Mouse (Mus musculus) 416B (cell line): ENCODE results near the gene Sh3bgrl2.
A peak's percentile ranks its signal among the peaks of the same experiment; 100 is the strongest.

ENCODE experiments used
- DNase-seq: peaks from one replicate; pipeline ENCODE4 v3.0.0; 2011; ENCODE audit warnings: low read depth

The Sh3bgrl2 gene

GRCm38 (mm10) chr9:83591848-83592456 is 43.8 kb downstream of the Sh3bgrl2 start:
- no peak for DNase-seq

DNA sequence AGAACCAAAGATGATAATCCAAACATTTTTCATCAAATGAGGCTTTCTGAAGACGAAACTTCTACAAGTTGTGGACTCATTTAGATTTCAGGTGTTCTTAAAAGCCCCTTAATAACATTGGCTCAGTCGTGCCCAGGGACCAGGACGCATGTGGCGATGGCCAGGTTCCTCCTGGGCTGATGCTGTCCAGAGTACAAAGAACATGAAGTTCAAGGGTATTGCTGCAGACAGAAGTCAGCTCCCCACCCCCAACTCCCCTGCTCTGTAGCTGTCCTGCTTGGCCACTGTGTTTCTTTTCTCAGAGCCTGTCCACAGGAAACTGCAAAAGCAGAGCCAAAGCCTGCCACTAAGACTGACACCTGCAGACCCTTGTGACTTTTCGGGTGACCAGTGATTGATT is 45.7 kb downstream of the Sh3bgrl2 start:
- DNase-seq: no peak

DNA sequence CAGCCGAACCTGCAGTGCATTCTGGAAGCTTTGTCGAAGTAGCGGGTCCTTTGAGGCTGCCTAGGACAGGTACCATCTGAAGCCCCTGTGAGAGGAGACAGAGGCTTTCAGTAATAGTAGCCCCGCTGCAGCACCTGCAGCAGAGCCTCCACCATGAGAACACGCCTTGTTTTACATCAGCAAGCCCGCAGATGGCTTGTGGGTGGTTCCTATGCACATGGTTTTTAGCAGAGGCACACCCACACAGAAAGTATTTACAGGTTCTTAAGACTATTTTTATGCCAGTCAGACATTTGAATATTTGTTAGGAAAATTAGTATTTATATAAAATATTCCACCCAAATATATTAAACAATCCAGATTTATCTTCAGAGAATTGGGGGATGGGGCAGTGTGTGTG is 48.0 kb downstream of the Sh3bgrl2 start:
- DNase-seq: no peak

DNA sequence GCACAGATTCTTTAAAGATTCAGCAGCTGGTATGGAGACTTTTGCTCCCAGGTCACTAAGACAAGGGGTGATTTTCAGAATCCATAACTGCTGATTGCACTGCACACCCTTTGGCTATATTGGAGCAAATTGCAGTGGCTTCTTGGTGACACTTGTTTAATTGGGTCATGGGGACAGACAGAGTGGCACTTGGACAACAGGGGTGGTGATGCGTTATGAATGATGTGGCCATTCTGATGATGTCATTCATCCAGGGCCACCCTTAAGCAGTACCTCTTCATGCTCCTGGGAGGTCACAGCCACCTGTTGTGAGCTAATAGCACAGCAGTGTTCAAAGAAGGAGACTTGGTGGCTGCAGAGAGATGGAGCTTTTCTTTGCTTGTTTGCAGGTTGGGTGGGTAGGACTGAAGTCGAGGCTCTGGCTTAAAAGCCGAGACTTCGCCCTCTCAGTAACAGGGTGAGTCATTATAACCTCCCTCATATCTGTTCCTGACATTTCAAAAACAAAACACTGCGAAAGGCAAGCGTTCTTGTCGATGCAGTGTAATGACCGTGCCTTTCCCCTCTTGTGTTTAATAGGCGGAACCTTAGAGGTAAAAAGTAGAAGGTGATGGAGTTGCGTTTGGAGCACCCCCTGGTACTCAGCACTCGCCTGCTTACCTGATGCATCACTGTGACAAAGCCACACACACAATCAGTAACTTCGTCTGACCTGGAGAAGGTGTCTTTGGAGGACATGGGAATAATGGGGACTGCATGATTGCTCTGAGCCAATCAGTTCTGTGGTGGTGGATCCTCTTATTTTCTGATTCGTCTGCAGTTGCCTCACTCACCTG is 48.7 kb downstream of the Sh3bgrl2 start:
- no peak for DNase-seq

GRCm38 (mm10) chr9:83598047-83598446 is 49.9 kb downstream of the Sh3bgrl2 start:
- no peak for DNase-seq

GRCm38 (mm10) chr9:83599505-83599904 is 51.4 kb downstream of the Sh3bgrl2 start:
- no peak for DNase-seq

DNA sequence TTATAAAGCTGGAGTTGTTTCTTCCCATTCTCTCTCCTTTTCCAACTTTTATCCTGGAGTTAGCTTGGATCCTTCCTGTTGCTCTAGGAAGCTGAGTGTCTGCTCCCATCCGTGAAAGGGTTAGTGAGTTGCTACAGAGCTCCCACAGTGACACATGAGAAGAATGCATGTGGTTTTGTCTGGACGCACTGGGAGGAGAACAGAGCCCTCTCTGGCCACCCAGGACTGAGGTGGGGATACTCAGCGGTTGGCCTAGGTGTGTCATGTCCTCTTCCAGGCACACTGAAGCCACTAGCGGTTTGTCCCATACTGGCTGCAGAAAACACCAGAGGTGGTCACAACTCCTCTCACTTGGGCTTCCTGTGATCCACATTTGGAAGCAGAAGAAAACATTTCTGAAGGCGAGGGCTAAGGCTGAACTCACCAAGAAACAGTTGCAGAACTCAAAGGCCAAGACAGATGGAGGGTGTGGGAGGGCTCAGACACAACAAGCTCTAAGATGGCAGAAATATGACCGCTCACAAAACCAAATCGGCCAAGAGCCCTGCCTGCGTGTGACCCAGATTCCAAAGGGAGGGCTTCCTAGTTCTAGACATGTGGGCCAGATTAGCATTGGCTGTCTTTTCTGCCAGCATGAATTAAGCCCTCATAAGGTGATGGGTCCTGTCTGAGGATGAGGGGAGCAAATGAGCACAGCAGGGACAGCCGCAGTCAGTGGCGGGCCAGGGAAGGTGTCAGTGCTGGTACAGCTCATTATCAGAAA is 52.3 kb downstream of the Sh3bgrl2 start:
- DNase-seq: no peak

DNA sequence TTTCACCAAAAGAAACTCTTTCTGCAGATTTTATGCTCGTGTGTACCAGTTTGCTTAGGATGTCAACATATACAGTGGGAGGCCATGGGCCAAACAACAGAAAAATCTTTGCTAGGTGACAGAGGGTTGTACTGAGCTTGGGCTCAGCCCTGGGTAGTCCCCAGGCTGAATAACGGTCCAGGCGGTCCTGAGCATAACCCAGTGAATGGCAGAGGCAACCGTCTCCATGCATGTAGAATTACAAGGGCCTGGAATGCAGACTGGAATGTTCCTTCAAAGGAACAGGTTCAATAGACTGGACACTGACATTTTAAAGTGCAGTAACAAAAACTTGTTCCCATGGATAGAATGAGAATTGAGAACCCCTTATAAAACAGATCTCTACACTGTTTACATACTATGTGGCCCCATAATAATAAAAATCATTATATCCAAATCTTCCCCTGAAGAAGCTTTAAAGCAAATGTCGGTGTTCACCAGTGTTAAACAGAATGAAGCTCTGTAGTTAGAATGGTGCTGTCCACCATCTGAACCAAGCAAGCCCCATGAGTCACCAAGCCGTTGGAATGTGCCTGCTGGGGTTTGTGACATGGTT is 54.1 kb downstream of the Sh3bgrl2 start:
- DNase-seq: no peak

GRCm38 (mm10) chr9:83603159-83603558 is 55.0 kb downstream of the Sh3bgrl2 start:
- no peak for DNase-seq

GRCm38 (mm10) chr9:83605886-83606640 is 57.9 kb downstream of the Sh3bgrl2 start:
- DNase-seq: no peak

GRCm38 (mm10) chr9:83608135-83608534 is 60.0 kb downstream of the Sh3bgrl2 start:
- no peak for DNase-seq

GRCm38 (mm10) chr9:83609422-83610297 is 61.5 kb downstream of the Sh3bgrl2 start:
- peak; percentile 90 for DNase-seq

DNA sequence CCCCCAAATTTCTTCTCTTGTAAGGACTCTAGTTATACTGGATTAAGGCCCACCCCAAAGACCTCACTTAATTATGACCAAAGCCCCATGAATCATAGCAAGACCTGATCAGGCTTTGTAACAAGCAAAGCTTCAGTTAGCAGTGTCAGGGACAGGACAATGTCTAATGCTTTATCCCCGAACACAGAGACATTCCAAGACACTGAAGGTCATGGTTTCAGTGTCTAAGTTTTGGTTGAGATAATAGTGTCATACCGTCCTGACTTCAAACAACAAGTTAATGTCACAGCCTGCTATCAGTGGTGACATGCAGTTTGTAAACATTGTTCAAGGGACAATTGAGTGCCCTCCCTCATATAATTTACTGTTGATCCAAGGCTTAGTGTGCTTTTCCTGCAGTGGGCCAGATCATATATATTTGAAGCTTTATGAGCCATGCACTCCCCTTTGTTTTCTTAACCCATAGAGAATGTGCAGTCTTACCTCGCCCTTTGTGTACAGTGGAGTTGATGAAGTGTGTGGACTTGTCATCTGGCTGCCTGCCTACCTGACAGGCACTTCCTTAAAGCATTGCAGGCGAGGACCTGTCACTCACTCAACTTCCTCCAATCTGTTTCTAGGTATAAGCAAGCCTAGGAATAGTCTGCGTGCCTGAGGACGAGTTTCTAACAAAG is 67.9 kb downstream of the Sh3bgrl2 start:
- DNase-seq: no peak

- no peak for DNase-seq
Observed at GRCm38 (mm10) chr9:83616586-83617081, 68.5 kb downstream of the Sh3bgrl2 start.

DNA sequence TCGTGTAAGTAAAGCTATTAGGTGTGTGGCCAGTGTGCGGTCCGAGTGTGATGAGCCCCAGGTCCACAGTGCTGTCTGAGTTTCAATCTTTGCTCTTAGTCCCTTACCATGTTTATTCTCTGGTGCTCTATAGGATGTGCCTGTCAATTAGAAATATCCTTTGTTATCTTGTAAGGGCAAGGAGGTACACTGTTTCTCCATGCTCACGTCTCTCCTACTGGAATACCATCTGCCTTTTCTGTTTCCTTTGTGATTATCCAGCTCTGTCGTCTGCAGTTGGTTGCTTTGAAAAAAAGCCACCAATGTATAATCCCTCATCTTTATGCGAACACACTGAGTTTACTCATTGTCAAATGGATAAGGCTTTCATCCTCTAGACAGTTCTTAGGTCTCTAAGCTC is 75.3 kb downstream of the Sh3bgrl2 start:
- DNase-seq: no peak

- DNase-seq: no peak
Observed at GRCm38 (mm10) chr9:83624193-83624592, 76.1 kb downstream of the Sh3bgrl2 start.

GRCm38 (mm10) chr9:83625085-83625484 is 77.0 kb downstream of the Sh3bgrl2 start:
- DNase-seq: no peak

DNA sequence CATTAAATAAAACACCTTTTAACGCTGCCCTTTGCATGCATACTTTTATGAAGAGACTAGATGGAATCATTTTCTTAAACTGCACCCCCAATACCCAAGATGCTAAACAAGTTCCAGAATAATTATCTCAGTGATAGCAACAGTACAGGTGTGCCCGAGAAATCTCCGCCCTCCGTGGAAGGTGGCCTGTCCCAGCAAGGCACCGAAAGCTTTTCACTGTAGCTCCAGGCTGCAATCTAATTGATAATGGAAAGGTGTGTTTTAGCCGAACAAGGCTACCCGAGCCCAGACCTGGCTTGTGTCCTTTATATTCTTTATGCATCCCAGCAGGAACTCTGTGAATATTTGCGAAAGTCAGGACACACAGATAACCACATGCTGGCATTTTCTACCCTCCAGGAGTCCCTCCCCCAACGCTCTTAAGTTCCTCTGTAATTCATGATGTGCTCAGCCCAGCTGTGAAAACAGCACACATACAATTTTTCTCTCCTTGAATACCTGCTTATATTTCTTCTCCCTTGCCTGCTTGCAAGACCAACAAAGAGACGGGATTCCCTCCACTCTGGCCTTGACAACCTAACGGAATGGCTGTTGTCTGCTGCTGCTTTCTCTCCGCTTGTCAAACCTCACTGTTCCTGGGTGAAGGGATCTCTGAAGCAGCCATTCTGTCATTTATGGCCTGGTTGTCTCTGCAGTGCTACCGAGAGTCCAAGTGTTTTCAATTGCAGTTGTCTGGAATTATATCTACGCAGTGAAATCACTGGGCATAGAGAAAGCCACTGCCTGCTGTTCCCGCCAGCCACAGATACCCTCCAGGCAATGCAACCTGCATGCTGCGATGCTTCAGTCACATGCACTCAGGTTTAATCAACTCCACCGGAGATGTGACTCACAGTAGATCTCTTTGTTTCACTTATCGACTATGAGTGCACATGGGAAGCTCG is 80.8 kb downstream of the Sh3bgrl2 start:
- no peak for DNase-seq

- DNase-seq: peak; percentile 91
Observed at GRCm38 (mm10) chr9:83630341-83630740, 82.2 kb downstream of the Sh3bgrl2 start.
